Mouse (Mus musculus) stomach, postnatal 0 days (tissue): ENCODE results near the gene Spaca9.

Experiments
- CTCF ChIP-seq: IDR thresholded peaks from 2 replicates; pipeline ENCODE4 v1.5.1; 2016; ENCODE audit warnings: antibody characterized with exemption, low read depth, mild to moderate bottlenecking, moderate library complexity
- EP300 ChIP-seq: optimal IDR thresholded peaks from 2 replicates; pipeline ENCODE3; 2016; ENCODE audit warnings: antibody characterized with exemption

- TF ChIP-seq EP300 (no peak), CTCF (peak; percentile 71)
These were observed 45.2 kb downstream of the Spaca9 start for GRCm38 (mm10) chr2:28654295-28654694.
